Mouse (Mus musculus): ENCODE measurements at regions not wholly inside any gene's neighbourhood (a gene's known extent, or its start where the extent isn't known, plus 50 kb on each side); places are given as distances from the start of the nearest gene placed in this dataset.
A peak's percentile ranks its signal among the peaks of the same experiment; 100 is the strongest.

GRCm38 (mm10) chrX:44228847-44229246 lies 139.3 kb downstream of the Dcaf12l2 start:
- H3K4me1 ChIP-seq (ENCODE audit: insufficient read depth, low read length): no peaks in the 10 kb centered on the region
- H3K9ac ChIP-seq (replicated peaks; ENCODE audit: low read length, poor library complexity, severe bottlenecking): no peak overlapping the region
- ATAC-seq (ENCODE audit: low FRiP score): no peak
- 23% methylated on average over 2 of the region's 2 CpGs for WGBS
- H3K27me3 ChIP-seq (ENCODE audit: insufficient read depth, low read length): no peaks in the 10 kb centered on the region
- no peak overlapping the region for H3K4me2 ChIP-seq (ENCODE audit: low read depth, low read length, poor library complexity, severe bottlenecking)
- H3K9me3 ChIP-seq (ENCODE audit: low read length): no peaks in the 10 kb centered on the region
- no peak overlapping the region for H3K4me3 ChIP-seq (ENCODE audit: low read depth, low read length)
- TF ChIP-seq CTCF (IDR thresholded peaks at IDR 0.05): peak; percentile 46
- no peak overlapping the region for H3K27ac ChIP-seq (ENCODE audit: low read depth, low read length)
- DNase-seq (ENCODE audit: low spot score): peak; percentile 1
- H3K36me3 ChIP-seq (ENCODE audit: insufficient read depth, low read length): no peaks in the 10 kb centered on the region
